Mouse (Mus musculus): ENCODE data around the gene Bud13. TPM values are rescaled to one million over a fixed set of nuclear protein-coding genes. Genes with fewer than 3 reads are reported as not detected.

Bud13 gene
- polyA plus RNA-seq (2012; rRNA removed), result 8.4 and 10.0 TPM in 2 replicates

DNA sequence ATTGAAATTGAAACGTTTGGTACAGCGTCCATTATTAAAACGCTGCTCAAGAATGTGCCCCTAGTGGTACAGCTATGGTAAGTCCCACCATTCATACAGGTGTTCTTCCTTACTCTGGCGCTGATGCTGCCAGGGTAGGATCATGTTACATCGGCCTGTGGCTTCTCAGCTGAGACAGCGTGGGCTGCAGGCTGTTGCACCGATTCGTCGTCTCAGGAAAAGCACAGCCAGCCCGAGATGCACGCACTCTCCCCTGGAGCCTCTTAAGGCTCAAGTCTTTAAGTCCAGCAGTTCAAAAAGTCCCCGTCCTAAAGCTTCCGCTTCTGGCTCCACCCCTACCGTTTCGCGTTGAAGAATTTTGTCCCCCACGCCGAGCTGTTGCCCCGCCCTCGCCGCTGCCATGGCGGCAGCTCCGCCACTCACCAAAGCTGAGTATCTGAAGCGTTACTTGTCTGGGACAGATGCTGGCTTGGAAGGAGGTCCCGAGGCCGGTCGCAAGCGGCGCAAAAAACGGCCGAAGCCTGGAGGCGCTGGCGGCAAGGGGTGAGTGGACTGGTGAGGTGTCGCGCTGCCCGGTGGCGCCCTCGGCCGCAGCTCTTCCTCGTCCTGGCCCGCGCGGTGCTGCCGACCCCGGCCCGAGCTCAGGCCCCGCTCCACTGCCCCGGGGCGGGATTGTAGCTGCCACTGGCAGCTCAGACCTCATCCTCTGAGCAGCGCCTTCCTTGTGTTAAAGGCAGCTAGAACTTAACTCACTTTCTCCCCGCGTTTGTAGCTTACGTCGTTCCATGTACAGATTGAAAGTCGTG lies at the start of gene Bud13:
Gene Bud13 (plus strand): TSS at position 378 of the 806 bp plus-strand sequence.
- H3K4me1 ChIP-seq (ENCODE audit: control insufficient read depth, insufficient read depth, low read length), result peaks cover 3% of the 10 kb centered on the region; the same call in 1 of the 2 replicates
- peak; percentile 97 for DNase-seq
- peak; percentile 83 for TF ChIP-seq POLR2A (IDR thresholded peaks at IDR 0.05; ENCODE audit: borderline replicate concordance, extremely low read depth, low read depth, low read length)
- TF ChIP-seq CTCF (IDR thresholded peaks at IDR 0.05; ENCODE audit: insufficient read depth, low read length), result no peak
- peak within 1 kb of the TSS; percentile 75 for H3K4me3 ChIP-seq (replicated peaks; ENCODE audit: extremely low read depth, low read depth, low read length)
- under 1% methylated on average over 55 of the region's 55 CpGs for WGBS

DNA sequence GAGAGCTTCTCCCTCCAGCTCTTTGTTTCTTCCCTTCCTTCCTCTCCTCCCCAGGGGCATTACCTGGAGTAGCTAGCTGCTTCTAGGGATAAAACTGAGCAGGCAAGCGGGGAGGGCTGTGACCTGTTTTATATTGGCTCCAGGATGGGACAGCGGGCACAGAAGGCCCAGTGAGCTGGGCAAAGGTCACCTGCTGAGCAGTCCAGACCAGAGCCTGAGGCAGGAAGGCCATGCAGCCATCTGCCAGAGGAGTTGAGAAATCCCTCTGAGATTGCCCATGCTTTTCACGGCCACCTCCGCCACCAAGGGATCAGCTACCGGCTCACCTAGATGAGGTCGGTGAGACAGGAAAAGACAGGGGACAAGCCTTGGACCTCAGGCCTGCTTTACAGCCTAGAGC lies 47.6 kb upstream of the Bud13 start:
- WGBS, result 94% methylated on average over 6 of the region's 6 CpGs
- Histone ChIP-seq H3K4me3 (replicated peaks; ENCODE audit: extremely low read depth, low read depth, low read length) (no peak overlapping the region), H3K4me1 (ENCODE audit: control insufficient read depth, insufficient read depth, low read length) (peaks cover under 1% of the 10 kb centered on the region; the same call in 1 of the 2 replicates)
- no peak for TF ChIP-seq CTCF (IDR thresholded peaks at IDR 0.05; ENCODE audit: insufficient read depth, low read length)
- no peak for TF ChIP-seq POLR2A (IDR thresholded peaks at IDR 0.05; ENCODE audit: borderline replicate concordance, extremely low read depth, low read depth, low read length)
- no peak for DNase-seq

DNA sequence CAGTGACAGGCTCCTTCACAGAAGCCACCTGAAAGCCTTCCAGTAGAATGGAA lies 47.4 kb upstream of the Bud13 start, which contains the start of gene Apoc3:
Gene Apoc3 (minus strand): TSS at position 41 of the 53 bp plus-strand sequence.
- TF ChIP-seq POLR2A (IDR thresholded peaks at IDR 0.05; ENCODE audit: borderline replicate concordance, extremely low read depth, low read depth, low read length) (no peak), CTCF (IDR thresholded peaks at IDR 0.05; ENCODE audit: insufficient read depth, low read length) (no peak)
- DNase-seq, result no peak
- no peak within 1 kb of the TSS for H3K4me3 ChIP-seq (replicated peaks; ENCODE audit: extremely low read depth, low read depth, low read length)
- H3K4me1 ChIP-seq (ENCODE audit: control insufficient read depth, insufficient read depth, low read length), result no peaks in the 10 kb centered on the region

GRCm38 (mm10) chr9:46235649-46236048 lies 47.2 kb upstream of the Bud13 start:
- DNase-seq, result no peak
- Histone ChIP-seq H3K4me1 (ENCODE audit: control insufficient read depth, insufficient read depth, low read length) (no peaks in the 10 kb centered on the region), H3K4me3 (replicated peaks; ENCODE audit: extremely low read depth, low read depth, low read length) (no peak overlapping the region)
- WGBS, result 67% methylated on average over 4 of the region's 4 CpGs
- TF ChIP-seq CTCF (IDR thresholded peaks at IDR 0.05; ENCODE audit: insufficient read depth, low read length), result no peak
- TF ChIP-seq POLR2A (IDR thresholded peaks at IDR 0.05; ENCODE audit: borderline replicate concordance, extremely low read depth, low read depth, low read length), result no peak

GRCm38 (mm10) chr9:46238850-46239249 lies 44.0 kb upstream of the Bud13 start:
- no peak for DNase-seq
- TF ChIP-seq CTCF (IDR thresholded peaks at IDR 0.05; ENCODE audit: insufficient read depth, low read length), result no peak
- TF ChIP-seq POLR2A (IDR thresholded peaks at IDR 0.05; ENCODE audit: borderline replicate concordance, extremely low read depth, low read depth, low read length), result no peak
- no peak overlapping the region for H3K4me3 ChIP-seq (replicated peaks; ENCODE audit: extremely low read depth, low read depth, low read length)
- no peaks in the 10 kb centered on the region for H3K4me1 ChIP-seq (ENCODE audit: control insufficient read depth, insufficient read depth, low read length)
- WGBS, result 85% methylated on average over 7 of the region's 7 CpGs

DNA sequence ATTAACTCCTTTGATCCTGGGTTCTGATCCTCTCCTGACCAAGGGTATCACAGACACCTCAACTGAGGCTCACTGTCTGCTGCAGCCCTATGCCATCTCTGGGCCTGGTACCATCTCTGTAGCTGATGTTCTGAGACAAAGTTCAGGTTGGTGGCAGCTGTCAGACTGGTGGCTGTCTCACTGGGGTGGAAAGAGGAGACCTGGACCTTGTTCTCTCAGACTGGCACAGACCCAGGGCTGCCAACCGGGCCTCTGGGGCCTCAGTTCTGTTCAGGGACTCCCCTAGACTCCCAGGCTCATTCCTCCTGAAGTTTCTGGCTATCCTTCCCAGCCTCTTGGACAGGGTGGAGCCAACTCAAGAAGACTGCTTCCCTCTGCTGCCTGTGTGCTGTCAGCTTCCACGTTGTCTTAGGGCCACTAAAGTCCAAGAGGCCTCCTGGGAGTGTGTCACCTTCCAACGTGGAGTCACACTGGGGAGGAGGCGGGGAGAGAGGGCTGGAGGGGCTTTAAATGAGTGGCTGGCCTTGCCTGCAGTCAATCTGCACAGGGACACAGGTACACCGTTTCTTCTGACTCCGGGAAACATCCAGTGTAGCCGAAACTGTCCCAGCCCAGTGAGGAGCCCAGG lies 42.2 kb upstream of the Bud13 start, which contains the start of gene Apoa4:
Gene Apoa4 (plus strand): TSS at position 171 of the 628 bp plus-strand sequence.
- no peaks in the 10 kb centered on the region for H3K4me1 ChIP-seq (ENCODE audit: control insufficient read depth, insufficient read depth, low read length)
- DNase-seq, result no peak
- no peak for TF ChIP-seq POLR2A (IDR thresholded peaks at IDR 0.05; ENCODE audit: borderline replicate concordance, extremely low read depth, low read depth, low read length)
- no peak for TF ChIP-seq CTCF (IDR thresholded peaks at IDR 0.05; ENCODE audit: insufficient read depth, low read length)
- no peak within 1 kb of the TSS for H3K4me3 ChIP-seq (replicated peaks; ENCODE audit: extremely low read depth, low read depth, low read length)
- WGBS, result 64% methylated on average over 7 of the region's 7 CpGs

DNA sequence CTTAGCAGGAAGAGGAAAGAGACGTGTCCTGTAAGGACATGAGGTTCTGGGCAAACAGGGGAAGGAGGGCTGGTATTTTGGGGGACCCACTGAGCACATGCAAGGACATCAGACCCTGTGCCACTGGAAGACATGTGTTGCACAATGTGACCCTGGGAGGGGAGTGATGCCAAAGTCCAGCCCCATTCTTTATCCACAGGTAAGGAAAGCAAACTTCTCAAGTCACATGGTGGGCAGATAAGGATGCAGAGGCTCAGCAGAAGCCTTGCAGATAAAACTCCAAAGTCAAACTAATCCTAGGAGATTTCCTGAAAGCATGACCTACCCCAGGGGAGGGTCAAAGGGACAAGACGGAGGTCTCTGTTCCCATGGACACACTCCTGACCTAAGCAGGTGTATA lies 41.0 kb upstream of the Bud13 start:
- DNase-seq, result no peak
- Histone ChIP-seq H3K4me1 (ENCODE audit: control insufficient read depth, insufficient read depth, low read length) (no peaks in the 10 kb centered on the region), H3K4me3 (replicated peaks; ENCODE audit: extremely low read depth, low read depth, low read length) (no peak overlapping the region)
- WGBS, result 57% methylated on average over 2 of the region's 2 CpGs
- TF ChIP-seq POLR2A (IDR thresholded peaks at IDR 0.05; ENCODE audit: borderline replicate concordance, extremely low read depth, low read depth, low read length) (no peak), CTCF (IDR thresholded peaks at IDR 0.05; ENCODE audit: insufficient read depth, low read length) (no peak)

GRCm38 (mm10) chr9:46243122-46243521 lies 39.7 kb upstream of the Bud13 start:
- DNase-seq, result no peak
- 79% methylated on average over 4 of the region's 4 CpGs for WGBS
- TF ChIP-seq CTCF (IDR thresholded peaks at IDR 0.05; ENCODE audit: insufficient read depth, low read length), result no peak
- H3K4me1 ChIP-seq (ENCODE audit: control insufficient read depth, insufficient read depth, low read length), result no peaks in the 10 kb centered on the region
- no peak overlapping the region for H3K4me3 ChIP-seq (replicated peaks; ENCODE audit: extremely low read depth, low read depth, low read length)

DNA sequence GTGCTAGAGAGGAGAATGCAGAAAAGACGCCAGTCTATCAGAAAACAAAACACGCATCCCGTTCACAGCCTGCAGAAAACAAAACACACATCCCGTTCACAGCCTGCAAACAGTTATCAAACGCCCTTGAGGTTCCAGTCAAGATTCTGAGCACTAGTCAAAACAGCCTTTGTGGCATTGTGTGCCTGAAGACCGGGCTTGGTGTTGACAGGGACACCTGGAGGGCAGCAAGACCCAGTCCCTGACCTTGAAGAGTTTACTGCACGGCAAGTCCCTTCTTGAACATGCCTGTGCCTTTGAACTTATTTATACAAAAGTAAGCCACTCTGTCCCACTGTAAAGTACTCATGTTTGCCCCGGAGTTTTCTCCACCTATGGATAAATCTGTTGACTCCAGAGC lies 39.2 kb upstream of the Bud13 start:
- H3K4me3 ChIP-seq (replicated peaks; ENCODE audit: extremely low read depth, low read depth, low read length), result no peak overlapping the region
- DNase-seq, result no peak
- 49% methylated on average over 8 of the region's 8 CpGs for WGBS

GRCm38 (mm10) chr9:46246752-46247324 lies 36.0 kb upstream of the Bud13 start:
- peak; percentile 28 for DNase-seq
- H3K4me1 ChIP-seq (ENCODE audit: control insufficient read depth, insufficient read depth, low read length), result no peaks in the 10 kb centered on the region

More for the DNA sequence above, 39.2 kb upstream of the Bud13 start:
- TF ChIP-seq CTCF (IDR thresholded peaks at IDR 0.05; ENCODE audit: insufficient read depth, low read length), result no peak
- H3K4me1 ChIP-seq (ENCODE audit: control insufficient read depth, insufficient read depth, low read length), result no peaks in the 10 kb centered on the region

More at GRCm38 (mm10) chr9:46246752-46247324, 36.0 kb upstream of the Bud13 start:
- 29% methylated on average over 11 of the region's 11 CpGs for WGBS
- TF ChIP-seq POLR2A (IDR thresholded peaks at IDR 0.05; ENCODE audit: borderline replicate concordance, extremely low read depth, low read depth, low read length) (no peak), CTCF (IDR thresholded peaks at IDR 0.05; ENCODE audit: insufficient read depth, low read length) (peak; percentile 77)
- no peak overlapping the region for H3K4me3 ChIP-seq (replicated peaks; ENCODE audit: extremely low read depth, low read depth, low read length)
